Mouse (Mus musculus) lung, postnatal 0 days (tissue): Measurements from ENCODE around the gene Ccar1. TPM values are rescaled to one million over a fixed set of nuclear protein-coding genes. Genes with fewer than 3 reads are reported as not detected.

Source experiments
- ATAC-seq: fragments of 200-750 bp; cut with Nextera tagmentation; 2 replicates; pipeline ENCODE4 v1.8.0; 2017; ENCODE audit warnings: moderate library complexity
- DNase-seq: peaks from one replicate; pipeline ENCODE4 v3.0.0-alpha.2; 2016; ENCODE audit warnings: low spot score
- H3K27ac ChIP-seq: fragments of 300-500 bp; sonication (generic); 2 replicates; pipeline ENCODE4 v1.5.1; 2014; ENCODE audit warnings: antibody characterized with exemption, mild to moderate bottlenecking, low read length, mixed read lengths
- H3K27me3 ChIP-seq: fragments of 300-500 bp; sonication (generic); replicated peaks from 2 replicates; pipeline ENCODE4 v1.6.1; 2014; ENCODE audit warnings: low read length, mixed read lengths; ENCODE audit not compliant: insufficient read depth
- H3K36me3 ChIP-seq: fragments of 300-500 bp; sonication (generic); 2 replicates; pipeline ENCODE4 v1.6.1; 2014; ENCODE audit warnings: low read length, mixed read lengths; ENCODE audit not compliant: insufficient read depth
- H3K4me1 ChIP-seq: fragments of 300-500 bp; sonication (generic); 2 replicates; pipeline ENCODE4 v1.6.1; 2014; ENCODE audit warnings: antibody characterized with exemption, low read depth, low read length, mixed read lengths; ENCODE audit not compliant: insufficient read depth
- H3K4me2 ChIP-seq: fragments of 300-500 bp; sonication (generic); replicated peaks from 2 replicates; pipeline ENCODE4 v1.6.1; 2014; ENCODE audit warnings: low read depth, mild to moderate bottlenecking, low read length, moderate library complexity, mixed read lengths
- H3K4me3 ChIP-seq: fragments of 300-500 bp; sonication (generic); 2 replicates; pipeline ENCODE4 v1.5.1; 2014; ENCODE audit warnings: low read depth, low read length
- H3K9ac ChIP-seq: fragments of 300-500 bp; sonication (generic); replicated peaks from 2 replicates; pipeline ENCODE4 v1.6.1; 2014; ENCODE audit warnings: low read depth, mild to moderate bottlenecking
- H3K9me3 ChIP-seq: fragments of 300-500 bp; sonication (generic); 2 replicates; pipeline ENCODE4 v1.6.1; 2016; ENCODE audit warnings: low read length, mixed read lengths
- CTCF ChIP-seq: IDR thresholded peaks from 2 replicates; pipeline ENCODE4 v1.5.1; 2016; ENCODE audit warnings: antibody characterized with exemption, mild to moderate bottlenecking
- EP300 ChIP-seq: IDR thresholded peaks from 2 replicates; pipeline ENCODE4 v1.6.1; 2016; ENCODE audit warnings: antibody characterized with exemption, mild to moderate bottlenecking, control low read depth
- whole genome bisulfite sequencing: fragments of 180-500 bp; shearing (Covaris S2); extraction: QIAGEN DNeasy Blood & Tissue Kit; methylation state at CpG from one replicate; pipeline ENCODE4 v1.1.7; 2014; 5-methylcytosine and 5-hydroxymethylcytosine counted together
- polyA plus RNA-seq: library from polyadenylated mRNA; unstranded; fragments of >200 nt; fragmentation: Nextera tagmentation; extraction: Ambion mirVana; gene quantifications from 2 replicates; pipeline ENCODE4 v1.2.1, GENCODE M21; 2015

Ccar1 gene
- polyA plus RNA-seq = 52.7 and 53.9 TPM in 2 replicates

DNA sequence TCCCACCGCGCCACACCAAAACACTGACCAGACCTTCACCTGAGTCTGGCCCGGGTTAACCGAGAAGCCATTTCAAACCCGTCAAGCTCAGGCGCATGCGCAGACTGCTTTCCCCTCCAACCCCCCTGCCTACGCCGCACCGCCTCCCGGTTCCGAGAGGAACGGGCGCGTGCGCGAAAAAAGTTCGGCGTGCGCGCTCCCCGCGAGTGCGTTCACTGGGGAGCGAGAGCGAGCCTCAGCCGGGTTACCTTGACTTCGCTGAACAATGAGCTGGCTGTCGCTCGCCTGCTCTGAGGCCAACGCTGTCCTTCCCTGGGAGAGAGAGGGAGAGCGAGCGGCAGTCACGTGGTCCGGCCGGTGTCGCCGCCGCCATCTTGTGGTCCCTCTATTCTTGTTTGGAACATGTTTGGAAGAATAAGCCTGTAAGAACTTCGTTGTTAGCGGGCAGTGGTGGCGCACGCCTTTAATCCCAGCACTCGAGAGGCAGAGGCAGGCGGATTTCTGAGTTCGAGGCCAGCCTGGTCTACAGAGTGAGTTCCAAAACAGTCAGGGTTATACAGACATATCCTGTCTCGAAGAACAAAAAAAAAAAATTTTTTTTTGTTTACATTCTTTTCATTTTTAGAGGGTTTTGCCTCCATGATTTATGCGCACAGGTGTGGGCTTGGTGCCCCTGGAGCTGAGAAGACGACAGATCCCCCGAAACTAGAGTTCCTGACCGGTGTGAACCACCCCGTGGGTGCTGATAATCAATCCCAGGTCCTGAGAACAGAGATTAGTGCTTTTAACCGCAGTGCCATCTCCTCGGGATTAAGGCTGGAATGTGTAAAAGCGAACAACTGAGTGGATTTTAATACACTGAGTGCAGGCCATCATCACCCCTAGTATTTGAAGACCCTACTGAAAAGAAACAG is at the start of gene Ccar1:
Gene Ccar1, minus strand, starts transcription at position 110 of the 914 bp plus-strand sequence.
- peak; percentile 43 for TF ChIP-seq CTCF
- TF ChIP-seq EP300 = no peak
- Histone ChIP-seq H3K27me3 (no peaks in the 10 kb centered on the region), H3K27ac (peak within 1 kb of the TSS; percentile 94), H3K9ac (peak within 1 kb of the TSS; percentile 93), H3K36me3 (peaks cover 6% of the 10 kb centered on the region; the same call in 1 of the 2 replicates), H3K4me1 (peaks cover 4% of the 10 kb centered on the region; the same call in 1 of the 2 replicates), H3K4me2 (peak within 1 kb of the TSS; percentile 81), H3K4me3 (peak within 1 kb of the TSS; percentile 96), H3K9me3 (no peaks in the 10 kb centered on the region)
- 3% methylated on average over 55 of the region's 55 CpGs for WGBS
- DNase-seq (peak; percentile 99), ATAC-seq (peak; percentile 99)

DNA sequence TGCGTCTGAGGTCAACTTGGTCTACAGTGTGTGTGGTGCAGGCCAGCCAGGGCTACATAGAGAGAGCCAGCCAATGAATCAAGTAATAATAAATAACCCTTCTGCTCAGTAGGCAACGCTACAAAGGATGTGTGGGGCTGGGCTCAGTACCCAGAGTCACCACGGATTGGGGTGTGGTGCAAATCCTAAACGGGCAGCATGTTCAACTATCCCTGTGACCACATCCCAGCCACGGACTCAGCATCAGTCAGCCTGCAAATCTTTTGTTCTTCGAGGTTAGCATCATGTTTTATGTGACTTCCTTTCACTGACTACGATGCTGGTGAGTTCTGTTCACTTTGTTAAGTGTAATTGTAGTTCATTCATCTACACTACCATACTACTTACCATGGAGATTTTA is 48.6 kb upstream of the Ccar1 start:
- H3K4me3 ChIP-seq = no peak overlapping the region
- no peaks in the 10 kb centered on the region for H3K9me3 ChIP-seq
- WGBS = 92% methylated on average over 7 of the region's 7 CpGs
- DNase-seq (no peak), ATAC-seq (no peak)
- no peaks in the 10 kb centered on the region for H3K27me3 ChIP-seq
- H3K27ac ChIP-seq = no peak overlapping the region
- H3K9ac ChIP-seq = no peak overlapping the region
- peaks cover 6% of the 10 kb centered on the region; the same call in 1 of the 2 replicates for H3K4me1 ChIP-seq
- no peaks in the 10 kb centered on the region for H3K36me3 ChIP-seq
- TF ChIP-seq CTCF (no peak), EP300 (no peak)
- H3K4me2 ChIP-seq = no peak overlapping the region

DNA sequence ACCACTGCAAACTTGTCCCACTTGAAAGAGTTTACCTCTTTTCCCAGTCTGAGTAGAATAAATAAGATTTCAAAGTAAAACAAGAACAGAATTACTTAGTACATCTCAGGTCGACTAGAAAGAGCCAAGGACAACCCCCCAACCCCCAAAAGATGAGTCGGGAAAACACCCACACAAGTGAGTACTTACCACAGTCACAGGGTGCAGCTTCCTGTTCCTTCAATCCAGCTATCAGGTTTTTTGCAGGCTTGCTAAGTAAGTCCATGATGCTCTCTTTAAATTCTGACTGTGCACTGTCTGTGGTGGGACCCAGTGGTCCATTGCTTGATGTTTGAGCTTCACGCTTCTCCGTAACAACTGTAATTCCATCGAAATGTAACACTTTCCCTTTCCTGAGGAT is 45.9 kb upstream of the Ccar1 start:
- TF ChIP-seq EP300 (no peak), CTCF (no peak)
- Histone ChIP-seq H3K4me3 (no peak overlapping the region), H3K9me3 (no peaks in the 10 kb centered on the region), H3K4me2 (no peak overlapping the region), H3K27me3 (no peaks in the 10 kb centered on the region), H3K27ac (no peak overlapping the region), H3K36me3 (no peaks in the 10 kb centered on the region), H3K9ac (no peak overlapping the region), H3K4me1 (no peaks in the 10 kb centered on the region)
- WGBS = 81% methylated on average over 5 of the region's 5 CpGs
- DNase-seq (no peak), ATAC-seq (no peak)

- ATAC-seq = peak; percentile 19; the same call in 1 of the 2 replicates
- H3K36me3 ChIP-seq = no peaks in the 10 kb centered on the region
- H3K9ac ChIP-seq = no peak overlapping the region
- no peak overlapping the region for H3K27ac ChIP-seq
- no peaks in the 10 kb centered on the region for H3K27me3 ChIP-seq
- no peak for DNase-seq
- no peaks in the 10 kb centered on the region for H3K9me3 ChIP-seq
- TF ChIP-seq CTCF (no peak), EP300 (no peak)
- no peak overlapping the region for H3K4me3 ChIP-seq
- H3K4me2 ChIP-seq = no peak overlapping the region
- H3K4me1 ChIP-seq = no peaks in the 10 kb centered on the region
- WGBS = 63% methylated on average over 9 of the region's 9 CpGs
Observed at GRCm38 (mm10) chr10:62832783-62833182, 40.7 kb upstream of the Ccar1 start.

GRCm38 (mm10) chr10:62831546-62831945 is 39.5 kb upstream of the Ccar1 start:
- no peaks in the 10 kb centered on the region for H3K9me3 ChIP-seq
- H3K36me3 ChIP-seq = no peaks in the 10 kb centered on the region
- no peaks in the 10 kb centered on the region for H3K27me3 ChIP-seq
- DNase-seq (no peak), ATAC-seq (no peak)
- WGBS = 56% methylated on average over 2 of the region's 2 CpGs
- H3K9ac ChIP-seq = no peak overlapping the region
- H3K4me1 ChIP-seq = no peaks in the 10 kb centered on the region
- TF ChIP-seq CTCF (no peak), EP300 (no peak)
- no peak overlapping the region for H3K4me3 ChIP-seq
- no peak overlapping the region for H3K27ac ChIP-seq
- no peak overlapping the region for H3K4me2 ChIP-seq

GRCm38 (mm10) chr10:62824474-62824873 is 32.4 kb upstream of the Ccar1 start:
- WGBS = 77% methylated on average over 8 of the region's 8 CpGs
- no peaks in the 10 kb centered on the region for H3K36me3 ChIP-seq

More at GRCm38 (mm10) chr10:62824474-62824873, 32.4 kb upstream of the Ccar1 start:
- Histone ChIP-seq H3K4me1 (no peaks in the 10 kb centered on the region), H3K27me3 (no peaks in the 10 kb centered on the region), H3K27ac (no peak overlapping the region), H3K9me3 (no peaks in the 10 kb centered on the region), H3K4me2 (no peak overlapping the region), H3K9ac (no peak overlapping the region), H3K4me3 (no peak overlapping the region)
- DNase-seq (peak; percentile 4), ATAC-seq (no peak)
- TF ChIP-seq CTCF (no peak), EP300 (no peak)
